Mouse (Mus musculus) CD4-positive, CD25-positive, alpha-beta regulatory T cell, adult 9 weeks (primary cell): Measurements from ENCODE around the gene Hes5. TPM values are rescaled to one million over a fixed set of nuclear protein-coding genes. Genes with fewer than 3 reads are reported as not detected.

Experiments
- polyA plus RNA-seq: library from polyadenylated mRNA; unstranded; fragments of 100-300 nt; shearing (Covaris generic); gene quantifications from one replicate; pipeline ENCODE4 v1.2.1, GENCODE M21; 2017

The Hes5 gene
- 0.57 TPM for polyA plus RNA-seq

GRCm38 (mm10) chr4:154960690-154961225, at the start of gene Hes5:
Hes5 (plus strand) TSS chr4:154960923.

GRCm38 (mm10) chr4:154928395-154929087, 32.2 kb upstream of the Hes5 start, which contains the start of gene Tnfrsf14:
Tnfrsf14 (minus strand) TSS chr4:154928563.

GRCm38 (mm10) chr4:154963901-154964580, 3.3 kb downstream of the Hes5 start, which contains the start of gene Pank4:
Pank4 (plus strand) TSS chr4:154964123.

Other genes with a start within 250 kb of the Hes5 start
- gene Ttc34, start 123.5 kb upstream of the Hes5 start, polyA plus RNA-seq = not detected
- gene Mmel1, start 91.3 kb upstream of the Hes5 start, polyA plus RNA-seq = not detected
- gene Fam213b, start 61.8 kb upstream of the Hes5 start, polyA plus RNA-seq = 7.3 TPM
- 15.5 TPM for gene Tnfrsf14, start 32.4 kb upstream of the Hes5 start, polyA plus RNA-seq
- 64.9 TPM for gene Pank4, start 3.2 kb downstream of the Hes5 start, polyA plus RNA-seq
- not detected for gene Plch2, start 95.9 kb downstream of the Hes5 start, polyA plus RNA-seq
- gene Pex10, start 106.1 kb downstream of the Hes5 start, polyA plus RNA-seq = 15.5 TPM
- gene Rer1, start 125.5 kb downstream of the Hes5 start, polyA plus RNA-seq = 163 TPM
- 2.4 TPM for gene Morn1, start 125.7 kb downstream of the Hes5 start, polyA plus RNA-seq